Mouse (Mus musculus): ENCODE data around the gene Ppp3r1.

GRCm38 (mm10) chr11:17248715-17249114 is 89.7 kb downstream of the Ppp3r1 start:
- no peak for TF ChIP-seq POLR2A (IDR thresholded peaks at IDR 0.05; ENCODE audit: insufficient read depth, low read depth, low read length)
- TF ChIP-seq EP300 (IDR thresholded peaks at IDR 0.05; ENCODE audit: insufficient read depth, low read depth, low read length), result no peak
- TF ChIP-seq CTCF (IDR thresholded peaks at IDR 0.05), result no peak

Measured in heart, adult 2 months (tissue).